Mouse (Mus musculus): Measurements from ENCODE around the gene Wdr76. TPM values are rescaled to one million over a fixed set of nuclear protein-coding genes. Genes with fewer than 3 reads are reported as not detected.
"Not testable (repeated sequence)": the region's sequence is repeated elsewhere in the genome, so short reads cannot be mapped to it uniquely, and the experiment has no call there.

Gene Wdr76
- 0.08 and 0.11 TPM in 2 replicates for polyA plus RNA-seq (2012)

GRCm38 (mm10) chr2:121505942-121506882 is at the start of gene Wdr76, which contains the start of gene Mfap1a:
Wdr76 (plus strand) TSS chr2:121506723.
Mfap1a (minus strand) TSS chr2:121506665.
- Histone ChIP-seq H3K4me3 (replicated peaks) (peak within 1 kb of the TSS; percentile 71), H3K4me1 (ENCODE audit: control insufficient read depth) (peaks cover 43% of the 10 kb centered on the region), H3K36me3 (ENCODE audit: control insufficient read depth) (peaks cover 42% of the 10 kb centered on the region)
- H3K9me3 ChIP-seq (ENCODE audit: control insufficient read depth, low read length); H3K27me3 ChIP-seq (ENCODE audit: control insufficient read depth): not testable (repeated sequence)

DNA sequence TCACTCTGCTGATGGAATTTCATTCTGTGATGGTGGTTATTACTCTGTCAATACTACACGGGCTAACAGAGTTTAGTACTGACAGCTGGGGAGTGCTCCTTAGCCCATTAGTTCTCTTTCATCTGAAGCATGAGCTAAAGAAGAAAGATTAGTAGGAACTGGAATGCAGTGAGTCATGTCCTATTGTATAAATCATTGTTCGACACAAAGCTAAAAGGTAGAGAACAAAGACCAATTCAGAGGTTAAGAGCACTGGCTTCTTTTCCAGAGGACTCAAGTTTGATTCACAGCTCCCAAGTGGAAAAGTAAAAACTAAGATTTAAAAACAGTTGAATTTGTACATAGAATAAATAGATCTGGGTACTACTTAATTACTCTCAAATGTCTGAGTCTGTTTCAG is 46.5 kb upstream of the Wdr76 start:
- H3K27me3 ChIP-seq (ENCODE audit: control insufficient read depth), result no peaks in the 10 kb centered on the region
- H3K4me1 ChIP-seq (ENCODE audit: control insufficient read depth), result peaks cover 30% of the 10 kb centered on the region

DNA sequence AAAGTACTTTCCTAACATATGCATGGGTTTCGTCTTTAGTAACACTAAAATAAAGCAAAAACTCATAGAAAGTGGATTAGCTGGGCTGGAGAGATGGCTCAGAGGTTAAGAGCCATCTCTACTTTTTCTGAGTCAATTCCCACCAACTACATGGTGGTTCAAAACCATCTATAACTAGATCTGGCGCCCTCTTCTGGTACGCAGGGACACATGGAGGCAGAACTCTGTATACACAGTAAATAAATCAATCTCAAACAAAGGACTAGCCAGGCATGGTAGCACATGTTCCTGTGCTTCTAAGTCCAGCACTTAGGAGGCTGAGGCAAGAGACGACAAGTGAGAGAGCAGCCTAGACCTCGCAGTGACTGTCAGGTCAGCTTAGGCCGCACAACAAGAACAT is 37.5 kb upstream of the Wdr76 start:
- H3K27me3 ChIP-seq (ENCODE audit: control insufficient read depth); H3K4me1 ChIP-seq (ENCODE audit: control insufficient read depth); H3K4me3 ChIP-seq (replicated peaks); H3K9me3 ChIP-seq (ENCODE audit: control insufficient read depth, low read length): not testable (repeated sequence)
- peaks cover 11% of the 10 kb centered on the region for H3K36me3 ChIP-seq (ENCODE audit: control insufficient read depth)

More for the DNA sequence above, 46.5 kb upstream of the Wdr76 start:
- no peak overlapping the region for H3K4me3 ChIP-seq (replicated peaks)
- peaks cover 32% of the 10 kb centered on the region for H3K36me3 ChIP-seq (ENCODE audit: control insufficient read depth)
- no peak for TF ChIP-seq GATA1 (IDR thresholded peaks at IDR 0.05; ENCODE audit: low read length)
- no peak for TF ChIP-seq TAL1 (IDR thresholded peaks at IDR 0.05; ENCODE audit: low read length)
- H3K9me3 ChIP-seq (ENCODE audit: control insufficient read depth, low read length), result no peaks in the 10 kb centered on the region

GRCm38 (mm10) chr2:121472783-121473182 is 33.7 kb upstream of the Wdr76 start:
- not testable (repeated sequence) for H3K4me1 ChIP-seq (ENCODE audit: control insufficient read depth); H3K27me3 ChIP-seq (ENCODE audit: control insufficient read depth); H3K4me3 ChIP-seq (replicated peaks); H3K9me3 ChIP-seq (ENCODE audit: control insufficient read depth, low read length)
- H3K36me3 ChIP-seq (ENCODE audit: control insufficient read depth), result peaks cover 16% of the 10 kb centered on the region

- not testable (repeated sequence) for H3K27me3 ChIP-seq (ENCODE audit: control insufficient read depth); H3K4me1 ChIP-seq (ENCODE audit: control insufficient read depth); H3K9me3 ChIP-seq (ENCODE audit: control insufficient read depth, low read length)
- Histone ChIP-seq H3K36me3 (ENCODE audit: control insufficient read depth) (peaks cover 14% of the 10 kb centered on the region), H3K4me3 (replicated peaks) (peak within 1 kb of the TSS; percentile 71)
These were observed 33.0 kb upstream of the Wdr76 start, which contains the start of gene Mfap1b for GRCm38 (mm10) chr2:121473301-121474179. Mfap1b (minus strand) TSS chr2:121474067.

- no peak for TF ChIP-seq GATA1 (IDR thresholded peaks at IDR 0.05; ENCODE audit: low read length)
- Histone ChIP-seq H3K4me3 (replicated peaks) (peak overlapping the region; percentile 71), H3K4me1 (ENCODE audit: control insufficient read depth) (peaks cover 10% of the 10 kb centered on the region), H3K9me3 (ENCODE audit: control insufficient read depth, low read length) (no peaks in the 10 kb centered on the region), H3K27me3 (ENCODE audit: control insufficient read depth) (no peaks in the 10 kb centered on the region), H3K36me3 (ENCODE audit: control insufficient read depth) (peaks cover 14% of the 10 kb centered on the region)
These were observed 32.4 kb upstream of the Wdr76 start for GRCm38 (mm10) chr2:121474180-121474535.

- H3K9me3 ChIP-seq (ENCODE audit: control insufficient read depth, low read length); H3K4me1 ChIP-seq (ENCODE audit: control insufficient read depth); H3K27me3 ChIP-seq (ENCODE audit: control insufficient read depth); H3K4me3 ChIP-seq (replicated peaks): not testable (repeated sequence)
- peaks cover 14% of the 10 kb centered on the region for H3K36me3 ChIP-seq (ENCODE audit: control insufficient read depth)
These were observed 31.2 kb upstream of the Wdr76 start for GRCm38 (mm10) chr2:121475306-121475705.

- H3K9me3 ChIP-seq (ENCODE audit: control insufficient read depth, low read length), result no peaks in the 10 kb centered on the region
- peaks cover 5% of the 10 kb centered on the region for H3K36me3 ChIP-seq (ENCODE audit: control insufficient read depth)
- TF ChIP-seq TAL1 (IDR thresholded peaks at IDR 0.05; ENCODE audit: low read length), result no peak
- TF ChIP-seq GATA1 (IDR thresholded peaks at IDR 0.05; ENCODE audit: low read length), result no peak
- H3K4me3 ChIP-seq (replicated peaks), result no peak overlapping the region
- peaks cover 6% of the 10 kb centered on the region for H3K4me1 ChIP-seq (ENCODE audit: control insufficient read depth)
- no peaks in the 10 kb centered on the region for H3K27me3 ChIP-seq (ENCODE audit: control insufficient read depth)
These were observed 28.8 kb upstream of the Wdr76 start for GRCm38 (mm10) chr2:121477491-121478266.

GRCm38 (mm10) chr2:121480498-121480897 is 26.0 kb upstream of the Wdr76 start:
- Histone ChIP-seq H3K4me3 (replicated peaks) (no peak overlapping the region), H3K9me3 (ENCODE audit: control insufficient read depth, low read length) (no peaks in the 10 kb centered on the region), H3K27me3 (ENCODE audit: control insufficient read depth) (no peaks in the 10 kb centered on the region), H3K36me3 (ENCODE audit: control insufficient read depth) (peaks cover 5% of the 10 kb centered on the region), H3K4me1 (ENCODE audit: control insufficient read depth) (no peaks in the 10 kb centered on the region)
- TF ChIP-seq GATA1 (IDR thresholded peaks at IDR 0.05; ENCODE audit: low read length) (no peak), TAL1 (IDR thresholded peaks at IDR 0.05; ENCODE audit: low read length) (no peak)

- H3K4me1 ChIP-seq (ENCODE audit: control insufficient read depth); H3K4me3 ChIP-seq (replicated peaks); H3K27me3 ChIP-seq (ENCODE audit: control insufficient read depth); H3K36me3 ChIP-seq (ENCODE audit: control insufficient read depth); H3K9me3 ChIP-seq (ENCODE audit: control insufficient read depth, low read length): not testable (repeated sequence)
These were observed 25.6 kb upstream of the Wdr76 start for GRCm38 (mm10) chr2:121480916-121481315.

All from erythroblast, embryonic 14.5 days (primary cell).